Mouse (Mus musculus) forebrain, embryonic 11.5 days (tissue): ENCODE results near the gene Gpr146. TPM values are rescaled to one million over a fixed set of nuclear protein-coding genes. Genes with fewer than 3 reads are reported as not detected.

ENCODE experiments used
- ATAC-seq: fragments of 200-750 bp; cut with Nextera tagmentation; replicated peaks from 2 replicates; pipeline ENCODE4 v1.8.0; 2017; ENCODE audit warnings: moderate TSS enrichment; ENCODE audit not compliant: low FRiP score
- DNase-seq: peaks from one replicate; pipeline ENCODE4 v3.0.0-alpha.2; 2017; ENCODE audit warnings: low spot score
- H3K27ac ChIP-seq: fragments of 300-500 bp; sonication (generic); 2 replicates; pipeline ENCODE4 v1.5.1; 2014; ENCODE audit warnings: low read depth, low read length
- H3K27me3 ChIP-seq: fragments of 300-500 bp; sonication (generic); 2 replicates; pipeline ENCODE4 v1.6.1; 2014; ENCODE audit warnings: mild to moderate bottlenecking, low read length, mixed read lengths; ENCODE audit not compliant: control insufficient read depth, insufficient read depth
- H3K36me3 ChIP-seq: fragments of 300-500 bp; sonication (generic); 2 replicates; pipeline ENCODE4 v1.6.1; 2014; ENCODE audit warnings: mild to moderate bottlenecking, low read length, moderate library complexity, mixed read lengths; ENCODE audit not compliant: control insufficient read depth, insufficient read depth
- H3K4me1 ChIP-seq: fragments of 300-500 bp; sonication (generic); replicated peaks from 2 replicates; pipeline ENCODE4 v1.6.1; 2014; ENCODE audit warnings: low read length, mixed read lengths; ENCODE audit not compliant: control insufficient read depth, insufficient read depth
- H3K4me2 ChIP-seq: fragments of 300-500 bp; sonication (generic); 2 replicates; pipeline ENCODE4 v1.6.1; 2014; ENCODE audit warnings: low read depth, mild to moderate bottlenecking, low read length, moderate library complexity, mixed read lengths; ENCODE audit not compliant: severe bottlenecking
- H3K4me3 ChIP-seq: fragments of 300-500 bp; sonication (generic); 2 replicates; pipeline ENCODE4 v1.5.1; 2014; ENCODE audit warnings: low read depth, low read length
- H3K9ac ChIP-seq: fragments of 300-500 bp; sonication (generic); 2 replicates; pipeline ENCODE4 v1.6.1; 2014; ENCODE audit warnings: low read length
- H3K9me3 ChIP-seq: fragments of 300-500 bp; sonication (generic); 2 replicates; pipeline ENCODE4 v1.6.1; 2016; ENCODE audit warnings: low read length, mixed read lengths; ENCODE audit not compliant: control insufficient read depth
- WGBS: fragments of 180-500 bp; shearing (Covaris S2); extraction: QIAGEN DNeasy Blood & Tissue Kit; methylation state at CpG from one replicate; pipeline ENCODE4 v1.1.7; 2014; 5-methylcytosine and 5-hydroxymethylcytosine counted together
- polyA plus RNA-seq: library from polyadenylated mRNA; unstranded; fragments of >200 nt; fragmentation: Nextera tagmentation; extraction: Ambion mirVana; gene quantifications from 2 replicates; pipeline ENCODE4 v1.2.1, GENCODE M21; 2014

The Gpr146 gene
- polyA plus RNA-seq, 1 experiment from 2014 or later: 1.8 TPM

DNA sequence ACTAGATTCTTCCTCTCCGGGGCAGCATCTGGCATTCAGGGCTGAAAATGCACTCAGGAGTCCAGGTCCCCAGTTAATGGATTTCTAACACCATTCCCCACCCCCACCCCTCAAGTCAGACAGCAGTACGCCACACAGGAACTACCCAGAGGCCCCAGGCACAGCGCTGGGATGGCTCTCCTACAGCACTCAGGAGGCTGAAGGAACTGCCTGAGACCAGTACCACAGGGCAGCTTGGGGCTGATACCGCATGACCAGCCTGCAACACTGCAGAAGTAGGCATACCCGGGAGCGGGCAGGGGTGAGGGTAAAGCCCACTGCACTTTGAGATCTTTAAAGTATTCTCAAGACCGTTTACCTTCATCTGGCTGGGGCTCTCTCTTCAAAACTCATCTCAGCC, 28.0 kb downstream of the Gpr146 start:
- Histone ChIP-seq H3K9me3 (no peaks in the 10 kb centered on the region), H3K27me3 (no peaks in the 10 kb centered on the region), H3K36me3 (no peaks in the 10 kb centered on the region), H3K4me2 (no peak overlapping the region), H3K27ac (no peak overlapping the region), H3K4me3 (no peak overlapping the region), H3K9ac (no peak overlapping the region), H3K4me1 (no peaks in the 10 kb centered on the region)
- WGBS: 79% methylated on average over 7 of the region's 7 CpGs
- DNase-seq (no peak), ATAC-seq (no peak)

DNA sequence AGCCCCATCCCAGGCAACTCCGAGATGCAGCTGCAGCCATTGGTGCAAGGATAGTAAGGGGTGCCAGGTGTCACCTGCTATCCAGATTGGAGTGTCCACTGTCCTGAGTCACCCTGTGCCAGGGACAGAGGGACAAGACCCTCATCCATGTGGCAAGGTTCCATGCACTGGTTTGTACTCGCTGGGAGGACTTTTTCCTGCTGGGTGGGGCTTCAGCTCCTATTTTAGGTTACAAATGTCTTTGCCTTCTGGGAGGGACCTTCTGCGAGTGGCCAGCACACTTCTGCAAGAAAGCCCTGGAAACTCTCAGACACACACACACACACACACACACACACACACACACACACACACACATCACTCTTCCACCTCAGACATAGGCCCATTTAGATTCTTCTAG, 28.5 kb downstream of the Gpr146 start:
- ATAC-seq: no peak
- Histone ChIP-seq H3K4me3 (no peak overlapping the region), H3K4me2 (no peak overlapping the region), H3K36me3 (no peaks in the 10 kb centered on the region), H3K27me3 (no peaks in the 10 kb centered on the region), H3K4me1 (no peaks in the 10 kb centered on the region), H3K9me3 (no peaks in the 10 kb centered on the region), H3K27ac (no peak overlapping the region), H3K9ac (no peak overlapping the region)
- WGBS: 82% methylated on average over 3 of the region's 3 CpGs
- DNase-seq: no peak

DNA sequence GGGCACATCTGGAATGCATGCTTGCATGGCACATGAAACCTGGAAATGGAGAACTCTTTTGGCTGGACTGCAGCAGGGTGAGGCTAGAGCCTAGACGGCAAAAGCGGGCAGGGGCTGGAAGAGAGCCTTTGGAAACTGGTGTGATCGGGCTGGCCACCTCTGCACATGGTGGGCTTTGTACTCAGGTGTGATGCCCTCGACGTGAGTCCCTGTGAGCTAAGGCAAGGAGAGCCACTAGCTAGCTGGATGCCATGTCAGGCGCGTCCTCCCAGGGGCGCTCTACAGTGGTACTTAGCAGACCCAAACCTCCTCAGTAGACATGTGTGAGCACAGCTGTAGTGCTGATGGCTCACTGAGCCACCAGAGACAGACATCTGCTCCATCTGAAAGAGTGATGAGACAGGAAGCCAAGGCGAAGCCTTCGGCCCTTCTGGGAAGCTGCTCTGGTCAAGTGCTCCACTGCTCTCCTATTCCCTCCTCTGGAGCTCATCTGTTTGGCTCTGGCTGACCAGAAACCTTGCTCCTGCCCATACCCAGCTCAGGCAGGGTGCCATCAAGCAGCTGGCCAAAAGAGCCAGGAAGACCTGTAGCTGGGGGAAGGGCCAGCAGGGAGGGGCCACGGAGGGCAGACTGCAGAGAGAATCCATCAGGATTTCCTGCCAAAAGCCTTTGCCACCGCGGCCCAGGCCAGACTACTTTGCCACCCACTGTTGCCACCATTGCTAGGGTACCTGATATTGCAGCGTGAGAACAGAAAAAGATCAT, 29.8 kb downstream of the Gpr146 start:
- H3K9me3 ChIP-seq: no peaks in the 10 kb centered on the region
- no peak for ATAC-seq
- H3K27ac ChIP-seq: no peak overlapping the region
- H3K4me2 ChIP-seq: no peak overlapping the region
- H3K27me3 ChIP-seq: no peaks in the 10 kb centered on the region
- no peak overlapping the region for H3K9ac ChIP-seq
- 92% methylated on average over 14 of the region's 14 CpGs for WGBS
- no peaks in the 10 kb centered on the region for H3K4me1 ChIP-seq
- no peak overlapping the region for H3K4me3 ChIP-seq
- no peaks in the 10 kb centered on the region for H3K36me3 ChIP-seq
- DNase-seq: no peak

DNA sequence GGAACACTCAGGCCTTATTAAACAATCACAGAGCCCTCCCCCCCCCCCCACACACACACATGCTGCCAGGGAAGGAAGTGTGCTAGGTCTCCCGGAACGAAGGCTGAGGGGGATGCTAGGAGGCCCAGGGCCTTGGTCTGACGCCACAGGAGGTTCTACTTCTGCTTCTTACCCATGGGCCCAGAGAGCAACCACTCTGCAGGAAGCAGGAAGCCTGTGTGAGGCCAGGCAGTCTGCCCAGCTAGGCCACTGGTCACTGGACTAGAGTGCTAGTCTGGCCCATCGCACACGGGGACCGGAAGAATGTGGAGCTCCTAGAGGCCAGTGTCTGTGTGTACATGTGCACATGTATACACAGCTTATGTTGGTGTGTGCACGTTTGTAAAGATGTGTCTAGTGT, 31.0 kb downstream of the Gpr146 start:
- H3K9ac ChIP-seq: no peak overlapping the region
- no peak overlapping the region for H3K27ac ChIP-seq
- H3K4me1 ChIP-seq: no peaks in the 10 kb centered on the region
- H3K4me3 ChIP-seq: no peak overlapping the region
- no peaks in the 10 kb centered on the region for H3K9me3 ChIP-seq
- ATAC-seq (no peak), DNase-seq (no peak)
- H3K4me2 ChIP-seq: no peak overlapping the region
- H3K27me3 ChIP-seq: no peaks in the 10 kb centered on the region
- H3K36me3 ChIP-seq: no peaks in the 10 kb centered on the region
- WGBS: 90% methylated on average over 7 of the region's 7 CpGs

DNA sequence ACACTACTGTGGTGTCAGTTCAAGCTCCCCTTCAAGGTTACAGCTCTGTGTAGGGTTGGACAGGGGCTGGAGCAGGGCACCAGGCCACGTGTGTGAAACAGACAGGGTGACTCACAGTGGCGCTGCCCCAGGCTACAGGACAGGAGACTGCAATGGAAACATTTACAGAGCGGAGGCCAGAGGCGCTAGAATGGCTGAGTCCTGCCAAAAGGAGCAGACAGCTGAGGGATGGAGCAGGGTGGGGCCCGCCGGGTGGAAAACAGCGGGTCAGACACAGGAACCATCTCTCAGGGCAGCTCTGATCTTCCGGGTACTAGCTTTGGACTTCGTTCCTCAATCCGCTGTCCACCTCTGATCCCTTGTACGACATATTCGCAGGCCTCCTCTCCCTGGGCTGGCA, 31.9 kb downstream of the Gpr146 start:
- Histone ChIP-seq H3K9ac (no peak overlapping the region), H3K4me2 (no peak overlapping the region), H3K4me1 (no peaks in the 10 kb centered on the region), H3K9me3 (no peaks in the 10 kb centered on the region), H3K27ac (no peak overlapping the region), H3K36me3 (no peaks in the 10 kb centered on the region), H3K4me3 (no peak overlapping the region), H3K27me3 (no peaks in the 10 kb centered on the region)
- ATAC-seq (no peak), DNase-seq (no peak)
- 82% methylated on average over 12 of the region's 12 CpGs for WGBS

DNA sequence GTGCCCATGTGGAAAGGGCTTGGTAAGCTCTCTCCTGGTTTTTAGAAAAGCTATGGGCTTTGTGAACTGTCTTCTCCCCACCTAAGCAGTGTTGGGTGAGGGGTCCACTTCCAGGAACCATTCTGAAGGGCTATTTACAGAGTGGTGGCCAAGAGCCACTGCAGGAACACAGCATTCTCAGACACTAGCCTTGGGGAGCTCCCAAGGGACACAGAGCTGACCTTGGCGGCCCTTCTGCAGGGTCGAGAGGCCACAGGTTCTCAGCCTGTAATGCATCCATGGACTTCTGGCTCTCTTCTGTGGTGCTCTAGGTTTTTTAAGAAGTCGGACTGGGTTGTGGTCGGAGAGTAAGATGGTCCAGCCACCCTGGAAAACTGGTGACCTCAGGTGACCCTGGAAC, 32.6 kb downstream of the Gpr146 start:
- no peak for DNase-seq
- WGBS: 86% methylated on average over 4 of the region's 4 CpGs

DNA sequence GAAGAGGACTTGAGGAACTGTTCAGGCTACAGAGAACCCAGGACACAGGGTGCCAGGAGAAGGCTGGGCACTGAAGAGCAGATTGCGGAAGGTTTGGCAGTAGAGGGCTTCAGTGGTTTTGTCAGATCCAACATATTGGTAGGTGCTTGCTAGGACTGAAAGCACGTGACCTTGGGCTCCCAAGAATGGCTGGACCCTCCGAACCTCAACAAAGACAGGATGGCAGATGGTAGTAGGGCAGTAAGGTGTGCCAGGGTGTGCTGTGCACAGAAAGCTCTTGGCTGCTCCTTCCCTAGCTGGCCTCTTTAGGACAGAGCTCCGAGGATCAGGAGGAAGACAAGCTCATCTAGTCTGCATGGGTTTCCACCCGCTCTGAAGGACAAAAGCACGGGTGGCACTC, 33.6 kb downstream of the Gpr146 start:
- Histone ChIP-seq H3K4me3 (no peak overlapping the region), H3K9me3 (no peaks in the 10 kb centered on the region), H3K27ac (no peak overlapping the region), H3K27me3 (no peaks in the 10 kb centered on the region), H3K9ac (no peak overlapping the region), H3K4me2 (no peak overlapping the region), H3K36me3 (no peaks in the 10 kb centered on the region), H3K4me1 (no peaks in the 10 kb centered on the region)
- WGBS: 88% methylated on average over 6 of the region's 6 CpGs
- ATAC-seq (no peak), DNase-seq (no peak)

More for the DNA sequence above, 32.6 kb downstream of the Gpr146 start:
- ATAC-seq: no peak
- H3K9me3 ChIP-seq: no peaks in the 10 kb centered on the region
- H3K9ac ChIP-seq: no peak overlapping the region
- no peaks in the 10 kb centered on the region for H3K4me1 ChIP-seq
- no peaks in the 10 kb centered on the region for H3K27me3 ChIP-seq
- H3K4me2 ChIP-seq: no peak overlapping the region
- H3K27ac ChIP-seq: no peak overlapping the region
- H3K36me3 ChIP-seq: no peaks in the 10 kb centered on the region
- no peak overlapping the region for H3K4me3 ChIP-seq

DNA sequence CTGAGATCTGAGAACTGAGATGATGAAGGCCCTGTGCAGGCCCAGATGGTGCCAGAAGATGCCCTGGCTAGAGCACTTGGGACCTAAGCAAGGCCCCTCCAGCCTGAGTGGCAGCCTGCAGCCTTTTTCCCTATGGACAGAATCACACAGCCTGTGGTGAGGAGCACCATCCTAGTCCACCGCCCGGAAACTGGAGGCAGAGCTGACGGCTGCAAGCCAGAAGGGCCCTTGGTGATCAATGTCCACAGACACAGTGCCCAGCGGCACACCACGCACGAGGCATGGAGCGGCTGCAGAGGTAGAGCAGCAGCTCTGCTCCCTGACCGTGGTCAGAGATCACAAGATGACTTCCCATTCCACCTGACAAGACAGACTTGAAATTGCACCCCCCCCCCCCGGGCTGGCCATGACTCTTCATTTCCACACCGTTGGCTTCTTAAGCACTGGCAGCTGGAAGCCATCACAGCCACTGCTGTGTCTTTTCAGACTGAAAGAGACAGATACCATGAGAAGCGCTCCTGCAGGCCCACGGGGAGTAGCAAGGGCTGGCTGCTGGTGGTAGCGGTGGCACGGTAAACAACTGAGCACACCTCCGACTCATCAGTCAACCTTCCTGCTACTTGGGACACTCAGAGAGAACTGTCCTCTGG, 34.3 kb downstream of the Gpr146 start:
- DNase-seq: no peak
- Histone ChIP-seq H3K9ac (no peak overlapping the region), H3K9me3 (no peaks in the 10 kb centered on the region), H3K27me3 (no peaks in the 10 kb centered on the region), H3K4me1 (no peaks in the 10 kb centered on the region), H3K27ac (no peak overlapping the region), H3K4me3 (no peak overlapping the region), H3K36me3 (no peaks in the 10 kb centered on the region), H3K4me2 (no peak overlapping the region)
- 85% methylated on average over 15 of the region's 15 CpGs for WGBS
- no peak for ATAC-seq

DNA sequence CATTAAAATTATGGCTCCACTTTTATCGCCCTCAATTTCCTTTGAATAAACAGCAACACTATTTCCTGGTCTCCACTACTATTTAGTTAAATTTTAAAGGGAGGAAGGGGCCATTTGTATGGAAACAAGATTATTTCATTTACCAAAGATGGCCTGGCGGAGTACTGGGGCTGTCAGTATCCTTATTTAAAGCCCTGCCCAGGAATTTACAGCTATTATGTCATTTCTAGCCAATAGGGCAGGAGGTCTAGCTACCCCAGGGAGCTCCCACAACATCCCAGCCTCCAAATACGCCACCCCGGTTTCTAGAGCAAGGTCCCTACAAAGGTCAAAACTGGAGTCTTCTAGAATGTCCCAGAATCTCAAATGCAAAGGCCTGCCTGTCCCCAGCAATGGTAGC, 36.0 kb downstream of the Gpr146 start:
- Histone ChIP-seq H3K4me3 (no peak overlapping the region), H3K27ac (no peak overlapping the region), H3K27me3 (no peaks in the 10 kb centered on the region), H3K36me3 (no peaks in the 10 kb centered on the region), H3K9me3 (no peaks in the 10 kb centered on the region), H3K4me2 (no peak overlapping the region), H3K4me1 (peaks cover 3% of the 10 kb centered on the region; the same call in 1 of the 2 replicates), H3K9ac (no peak overlapping the region)
- WGBS: 87% methylated on average over 4 of the region's 4 CpGs
- DNase-seq (no peak), ATAC-seq (no peak)
